Mouse (Mus musculus) embryonic fibroblast, embryonic 13.5 days (primary cell): ENCODE data around the gene Olfr576. TPM values are rescaled to one million over a fixed set of nuclear protein-coding genes. Genes with fewer than 3 reads are reported as not detected.

Experiments used
- H3K27ac ChIP-seq: 2 replicates; pipeline ENCODE4 v1.5.1; 2012; ENCODE audit warnings: low read length, control low read depth, inconsistent platforms; ENCODE audit not compliant: insufficient read depth
- H3K4me1 ChIP-seq: 2 replicates; pipeline ENCODE4 v1.6.1; 2011; ENCODE audit warnings: low read length; ENCODE audit not compliant: control insufficient read depth, insufficient read depth
- H3K4me3 ChIP-seq: 2 replicates; pipeline ENCODE4 v1.5.1; 2011; ENCODE audit warnings: mild to moderate bottlenecking, control low read depth, low read length; ENCODE audit not compliant: insufficient read depth
- CTCF ChIP-seq: IDR thresholded peaks from 2 replicates; pipeline ENCODE4 v1.5.1; 2011; ENCODE audit warnings: mild to moderate bottlenecking, control low read depth, low read length, moderate library complexity, borderline replicate concordance; ENCODE audit not compliant: insufficient read depth
- POLR2A ChIP-seq: IDR thresholded peaks from 2 replicates; pipeline ENCODE4 v1.6.1; 2011; ENCODE audit warnings: low read depth, mild to moderate bottlenecking, control low read depth, low read length, moderate library complexity
- polyA plus RNA-seq: library from polyadenylated mRNA; stranded (reverse); fragments of >200 nt; gene quantifications from 2 replicates; pipeline ENCODE4 v1.2.4, GENCODE M21; 2011; ENCODE audit warnings: low read depth; ENCODE audit not compliant: missing spikeins, insufficient read length

Gene Olfr576
- polyA plus RNA-seq, 1 experiment: not detected

- H3K4me1 ChIP-seq: no peaks in the 10 kb centered on the region
These were observed 11.7 kb upstream of the Olfr576 start for GRCm38 (mm10) chr7:102950732-102951131.

DNA sequence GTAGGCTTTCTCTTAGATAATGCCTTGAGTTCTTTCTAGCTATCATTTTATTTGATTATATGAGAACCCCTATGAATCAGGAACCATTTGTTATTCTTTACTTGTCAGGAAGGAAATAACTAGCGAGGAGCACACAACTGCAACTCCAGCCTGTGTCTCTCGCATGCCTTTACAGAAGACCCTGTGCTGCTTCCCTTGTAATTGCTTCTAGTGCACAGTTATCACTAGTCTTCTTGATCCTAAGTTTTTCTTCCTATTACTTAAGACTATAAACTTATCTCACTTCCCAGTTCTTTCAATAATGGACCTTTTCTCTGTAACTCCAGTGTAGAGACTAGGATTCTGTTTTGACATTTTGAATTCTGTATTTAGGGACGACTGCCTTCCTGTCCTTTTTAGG lies 4.3 kb upstream of the Olfr576 start:
- Histone ChIP-seq H3K27ac (no peak overlapping the region), H3K4me3 (no peak overlapping the region), H3K4me1 (no peaks in the 10 kb centered on the region)
- TF ChIP-seq CTCF (no peak), POLR2A (no peak)

More at GRCm38 (mm10) chr7:102950732-102951131, 11.7 kb upstream of the Olfr576 start:
- TF ChIP-seq CTCF: no peak
- TF ChIP-seq POLR2A: no peak
- Histone ChIP-seq H3K27ac (no peak overlapping the region), H3K4me3 (no peak overlapping the region)

GRCm38 (mm10) chr7:102958593-102958992 lies 3.9 kb upstream of the Olfr576 start, which contains the start of gene Olfr575:
TSS of gene Olfr575 (minus strand) at chr7:102958775.
- Histone ChIP-seq H3K27ac (no peak within 1 kb of the TSS), H3K4me3 (no peak within 1 kb of the TSS), H3K4me1 (no peaks in the 10 kb centered on the region)
- no peak for TF ChIP-seq CTCF
- no peak for TF ChIP-seq POLR2A

DNA sequence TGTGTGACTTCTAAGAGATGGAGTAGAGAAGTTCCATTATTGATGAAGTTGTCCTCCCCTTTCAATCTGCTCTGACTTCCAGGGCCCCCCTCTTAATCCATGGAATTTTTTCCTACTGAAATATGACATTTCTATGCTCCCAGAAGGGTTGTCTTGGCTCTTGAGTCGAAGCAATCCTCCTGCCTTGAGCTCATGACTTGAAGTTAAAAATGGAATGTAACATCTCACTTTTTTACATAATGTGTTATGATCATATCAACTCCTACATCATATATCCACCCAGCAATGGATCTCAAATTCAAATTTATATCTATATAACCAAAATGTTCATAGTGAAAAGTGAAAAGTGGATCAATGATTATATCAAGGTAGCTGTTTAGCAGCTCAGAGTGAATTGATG lies 11.9 kb downstream of the Olfr576 start:
- Histone ChIP-seq H3K4me3 (no peak overlapping the region), H3K27ac (no peak overlapping the region), H3K4me1 (no peaks in the 10 kb centered on the region)
- TF ChIP-seq POLR2A: no peak
- TF ChIP-seq CTCF: no peak

DNA sequence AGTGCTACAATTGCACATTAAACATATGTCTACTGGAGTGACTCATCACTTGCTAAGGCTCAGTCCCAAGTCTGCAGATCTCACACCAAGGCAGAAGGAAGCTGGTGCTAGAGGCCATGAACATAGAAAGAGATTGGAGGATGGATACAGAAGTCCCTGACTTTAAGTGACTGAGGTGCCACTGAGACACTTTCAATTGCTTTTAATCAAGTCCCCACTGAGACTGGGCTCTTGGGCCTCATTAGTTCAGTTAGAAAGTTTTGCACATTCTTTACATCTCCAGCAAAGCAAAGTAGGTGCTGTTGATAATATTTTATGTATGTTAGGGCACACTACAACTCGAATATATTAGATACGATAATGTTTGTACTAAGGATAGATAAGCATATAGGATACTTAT lies 13.4 kb downstream of the Olfr576 start, which contains the start of gene Olfr577:
TSS of gene Olfr577 (minus strand) at position 101 of the 400 bp plus-strand sequence.
- no peak within 1 kb of the TSS for H3K4me3 ChIP-seq
- TF ChIP-seq CTCF (no peak), POLR2A (no peak)
- H3K4me1 ChIP-seq: no peaks in the 10 kb centered on the region
- H3K27ac ChIP-seq: no peak within 1 kb of the TSS

DNA sequence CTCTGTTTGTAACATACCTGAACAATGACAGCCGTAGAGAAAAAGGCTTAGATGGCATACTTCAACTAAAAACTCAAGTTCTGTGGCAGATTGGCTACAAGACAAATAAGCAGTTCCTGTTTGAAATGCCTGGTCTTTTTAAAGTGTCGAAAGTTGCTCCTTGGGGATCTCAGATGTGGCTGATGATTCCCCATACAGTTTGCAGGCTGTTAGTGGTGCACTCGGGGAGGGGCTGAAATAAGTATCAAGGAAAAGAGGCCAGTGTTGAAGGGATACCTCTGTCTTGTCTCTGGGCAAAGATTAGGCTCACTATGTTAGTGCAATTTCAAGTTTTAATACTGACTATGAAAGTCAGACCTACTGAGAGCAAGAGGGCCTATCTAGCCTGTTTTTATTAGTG lies 26.8 kb downstream of the Olfr576 start, which contains the start of gene Olfr578:
TSS of gene Olfr578 (minus strand) at position 101 of the 400 bp plus-strand sequence.
- H3K27ac ChIP-seq: no peak within 1 kb of the TSS
- no peak for TF ChIP-seq CTCF
- TF ChIP-seq POLR2A: no peak
- no peak within 1 kb of the TSS for H3K4me3 ChIP-seq
- no peaks in the 10 kb centered on the region for H3K4me1 ChIP-seq

Other genes starting within 250 kb of the Olfr576 start
- not detected in 2 replicates for gene Olfr33, start 243.6 kb upstream of the Olfr576 start, polyA plus RNA-seq
- not detected in 2 replicates for gene Olfr559, start 235.2 kb upstream of the Olfr576 start, polyA plus RNA-seq
- not detected in 2 replicates for gene Olfr560, start 203.3 kb upstream of the Olfr576 start, polyA plus RNA-seq
- gene Olfr78, start 203.2 kb upstream of the Olfr576 start, polyA plus RNA-seq: not detected in 2 replicates
- not detected in 2 replicates for gene Olfr561, start 191.4 kb upstream of the Olfr576 start, polyA plus RNA-seq
- not detected in 2 replicates for gene Olfr564, start 159.2 kb upstream of the Olfr576 start, polyA plus RNA-seq
- gene Olfr566, start 103.9 kb upstream of the Olfr576 start, polyA plus RNA-seq: not detected in 2 replicates
- not detected in 2 replicates for gene Olfr568, start 85.5 kb upstream of the Olfr576 start, polyA plus RNA-seq
- gene Olfr569, start 71.8 kb upstream of the Olfr576 start, polyA plus RNA-seq: not detected in 2 replicates
- gene Olfr570, start 68.1 kb upstream of the Olfr576 start, polyA plus RNA-seq: not detected in 2 replicates
- 0.21 TPM in 1 of 2 replicates, not detected in the other for gene Olfr571, start 45.1 kb upstream of the Olfr576 start, polyA plus RNA-seq
- not detected in 2 replicates for gene Olfr572, start 38.3 kb upstream of the Olfr576 start, polyA plus RNA-seq
- gene Olfr573-ps1, start 20.1 kb upstream of the Olfr576 start, polyA plus RNA-seq: not detected in 2 replicates
- not detected in 2 replicates for gene Olfr574, start 14.2 kb upstream of the Olfr576 start, polyA plus RNA-seq
- gene Olfr575, start 3.9 kb upstream of the Olfr576 start, polyA plus RNA-seq: not detected in 2 replicates
- gene Olfr577, start 13.3 kb downstream of the Olfr576 start, polyA plus RNA-seq: not detected in 2 replicates
- not detected in 2 replicates for gene Olfr578, start 26.7 kb downstream of the Olfr576 start, polyA plus RNA-seq
- gene Olfr582, start 75.4 kb downstream of the Olfr576 start, polyA plus RNA-seq: not detected in 2 replicates
- not detected in 2 replicates for gene Olfr583, start 88.6 kb downstream of the Olfr576 start, polyA plus RNA-seq
- not detected in 2 replicates for gene Olfr584, start 119.2 kb downstream of the Olfr576 start, polyA plus RNA-seq
- gene Olfr585, start 135.1 kb downstream of the Olfr576 start, polyA plus RNA-seq: not detected in 2 replicates
- gene Olfr586, start 163.0 kb downstream of the Olfr576 start, polyA plus RNA-seq: not detected in 2 replicates
- gene Olfr588-ps1, start 178.2 kb downstream of the Olfr576 start, polyA plus RNA-seq: not detected in 2 replicates
- not detected in 2 replicates for gene Olfr589, start 193.7 kb downstream of the Olfr576 start, polyA plus RNA-seq
- gene Olfr591, start 215.7 kb downstream of the Olfr576 start, polyA plus RNA-seq: not detected in 2 replicates
- not detected in 2 replicates for gene Olfr592, start 222.1 kb downstream of the Olfr576 start, polyA plus RNA-seq
- gene Olfr593, start 249.2 kb downstream of the Olfr576 start, polyA plus RNA-seq: not detected in 2 replicates